Mouse (Mus musculus) testis, adult 2 months (tissue): Measurements from ENCODE around the gene Dicer1. TPM values are rescaled to one million over a fixed set of nuclear protein-coding genes. Genes with fewer than 3 reads are reported as not detected.

Experiments
- H3K27ac ChIP-seq: fragments of 200-500 bp; 2 replicates; pipeline ENCODE4 v1.5.1; 2012; ENCODE audit warnings: low read depth, low read length; ENCODE audit not compliant: control insufficient read depth, insufficient read depth
- H3K27me3 ChIP-seq: fragments of 200-500 bp; 2 replicates; pipeline ENCODE4 v1.6.1; 2012; ENCODE audit warnings: mild to moderate bottlenecking, low read length, moderate library complexity; ENCODE audit not compliant: control insufficient read depth, insufficient read depth
- H3K36me3 ChIP-seq: fragments of 200-500 bp; 2 replicates; pipeline ENCODE4 v1.6.1; 2012; ENCODE audit warnings: mild to moderate bottlenecking, low read length; ENCODE audit not compliant: control insufficient read depth, insufficient read depth
- H3K4me1 ChIP-seq: fragments of 200-500 bp; 2 replicates; pipeline ENCODE4 v1.6.1; 2012; ENCODE audit warnings: low read length; ENCODE audit not compliant: control insufficient read depth, insufficient read depth
- H3K4me3 ChIP-seq: fragments of 200-500 bp; 2 replicates; pipeline ENCODE4 v1.5.1; 2012; ENCODE audit warnings: low read depth, mild to moderate bottlenecking, low read length, moderate library complexity, mixed read lengths; ENCODE audit not compliant: control insufficient read depth
- CTCF ChIP-seq: fragments of 200-500 bp; IDR thresholded peaks from 2 replicates; pipeline ENCODE4 v1.5.1; 2012; ENCODE audit warnings: low read depth, mild to moderate bottlenecking, inconsistent platforms, low read length, moderate library complexity; ENCODE audit not compliant: control insufficient read depth, insufficient read depth, insufficient replicate concordance
- POLR2A ChIP-seq: fragments of 200-500 bp; IDR thresholded peaks from 2 replicates; pipeline ENCODE4 v1.6.1; 2012; ENCODE audit warnings: low read depth, mild to moderate bottlenecking, inconsistent platforms, low read length, moderate library complexity; ENCODE audit not compliant: control insufficient read depth
- polyA plus RNA-seq: library from polyadenylated mRNA; depleted of rRNA; stranded (reverse); fragments of >200 nt; gene quantifications from 2 replicates; pipeline ENCODE4 v1.2.3, GENCODE M21; 2012

The Dicer1 gene
- polyA plus RNA-seq, 1 experiment = 4.9 TPM

DNA sequence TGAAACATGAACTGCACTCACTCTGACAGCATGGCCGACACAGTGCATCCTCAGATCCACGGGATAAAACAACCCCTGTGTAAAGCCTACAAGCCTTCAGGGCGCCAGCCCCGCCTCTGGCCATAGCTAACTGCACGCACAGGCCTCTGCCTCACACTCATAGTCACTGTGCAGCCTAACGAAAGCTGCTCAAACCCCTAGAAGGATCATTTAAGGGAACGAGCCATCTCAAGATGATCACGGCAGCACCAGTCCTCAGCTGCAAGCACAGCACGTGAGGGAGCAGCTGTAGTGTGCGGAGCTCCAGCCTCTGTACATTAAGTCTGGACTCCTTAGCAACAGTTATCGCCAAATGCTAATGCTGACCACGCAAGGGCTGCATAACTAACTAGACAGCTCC lies 58.9 kb downstream of the Dicer1 start:
- no peak overlapping the region for H3K4me3 ChIP-seq
- no peaks in the 10 kb centered on the region for H3K4me1 ChIP-seq
- TF ChIP-seq CTCF (no peak), POLR2A (no peak)
- peaks cover 1% of the 10 kb centered on the region; the same call in 1 of the 2 replicates for H3K36me3 ChIP-seq
- H3K27me3 ChIP-seq = no peaks in the 10 kb centered on the region
- H3K27ac ChIP-seq = no peak overlapping the region

DNA sequence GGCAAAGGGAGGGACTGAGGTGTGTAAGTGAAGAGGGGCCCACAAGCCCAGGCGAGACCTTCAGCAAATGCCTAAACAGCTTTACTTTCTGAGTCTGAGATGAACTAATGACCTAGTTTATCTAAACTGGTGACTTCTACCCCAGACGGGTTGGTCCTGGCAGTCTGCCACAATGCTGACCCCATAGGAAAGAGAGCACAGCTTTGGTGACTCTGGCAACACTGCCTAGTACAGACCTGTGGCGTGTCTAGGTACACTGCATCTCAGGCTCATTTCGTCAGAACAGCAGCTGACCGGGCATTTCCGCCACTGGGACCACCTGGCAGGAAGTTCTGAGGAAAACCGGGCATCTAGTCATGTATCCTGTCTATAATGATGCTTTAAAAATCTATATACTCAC lies 61.3 kb downstream of the Dicer1 start:
- TF ChIP-seq POLR2A = no peak
- H3K4me3 ChIP-seq = no peak overlapping the region
- H3K27me3 ChIP-seq = no peaks in the 10 kb centered on the region
- H3K27ac ChIP-seq = no peak overlapping the region
- H3K36me3 ChIP-seq = peaks cover 1% of the 10 kb centered on the region; the same call in 1 of the 2 replicates
- no peaks in the 10 kb centered on the region for H3K4me1 ChIP-seq

DNA sequence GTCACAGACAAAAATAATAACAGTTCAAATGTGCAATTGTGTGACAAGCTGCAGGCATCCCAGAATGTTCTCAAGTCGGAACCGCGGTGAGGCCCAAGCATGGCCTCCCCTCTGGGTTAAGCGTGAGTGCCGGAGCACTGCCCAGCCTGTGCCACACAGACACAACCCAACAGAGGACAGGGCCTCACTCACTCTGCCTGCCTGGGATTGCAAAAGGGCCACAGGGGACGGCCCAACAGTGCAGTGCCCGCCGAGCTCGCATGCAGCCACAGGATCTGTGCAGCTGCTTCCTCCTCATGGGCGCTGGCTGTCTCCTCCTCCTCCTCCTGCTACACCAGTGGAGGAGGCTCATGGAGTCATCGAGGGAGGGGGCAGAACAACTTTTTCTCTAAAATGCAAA lies 62.9 kb downstream of the Dicer1 start:
- Histone ChIP-seq H3K4me1 (no peaks in the 10 kb centered on the region), H3K4me3 (no peak overlapping the region), H3K36me3 (no peaks in the 10 kb centered on the region), H3K27ac (no peak overlapping the region), H3K27me3 (no peaks in the 10 kb centered on the region)
- TF ChIP-seq POLR2A (no peak), CTCF (no peak)

DNA sequence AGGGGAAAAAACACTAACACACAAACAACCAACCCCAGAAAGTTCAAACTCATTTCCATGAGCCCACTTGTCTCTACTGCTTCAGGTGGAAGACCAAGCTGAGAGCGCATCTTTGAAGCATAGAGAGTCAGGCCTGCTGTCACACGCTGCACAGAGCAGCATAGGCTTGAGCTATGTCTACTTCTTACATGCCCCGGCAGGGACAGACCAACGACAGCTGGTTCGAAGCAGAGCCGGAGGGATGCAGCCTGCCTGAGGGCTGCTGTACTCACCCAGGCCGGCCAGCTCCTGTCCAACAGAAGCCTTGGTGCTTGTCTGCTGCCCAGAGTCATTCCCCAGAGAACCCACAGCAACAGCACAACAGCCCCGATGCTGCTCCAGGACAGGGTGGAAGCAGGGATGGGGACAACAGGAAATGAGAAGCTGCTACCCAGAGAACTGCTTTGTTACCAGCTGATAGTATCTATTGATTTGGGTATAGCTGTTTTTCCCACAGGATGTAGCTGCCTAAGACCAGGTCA lies 67.3 kb downstream of the Dicer1 start:
- no peak overlapping the region for H3K4me3 ChIP-seq
- no peaks in the 10 kb centered on the region for H3K4me1 ChIP-seq
- no peaks in the 10 kb centered on the region for H3K27me3 ChIP-seq
- H3K27ac ChIP-seq = no peak overlapping the region
- TF ChIP-seq POLR2A (no peak), CTCF (no peak)
- H3K36me3 ChIP-seq = no peaks in the 10 kb centered on the region

DNA sequence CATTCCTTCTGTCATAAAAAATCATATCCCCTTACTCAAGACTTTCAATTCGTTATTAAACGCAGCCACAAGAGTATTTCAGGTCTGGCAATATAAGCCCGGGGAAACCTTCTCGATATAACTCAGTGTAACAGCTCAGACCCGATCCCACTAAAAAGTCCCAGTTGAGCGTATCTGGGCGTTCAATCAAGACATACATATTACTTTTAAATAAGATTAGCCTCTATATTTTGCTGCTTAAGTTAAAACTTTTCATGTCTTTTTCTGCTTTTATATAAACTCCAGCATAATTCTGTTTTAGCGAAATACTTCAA lies 72.0 kb downstream of the Dicer1 start:
- Histone ChIP-seq H3K4me3 (no peak overlapping the region), H3K27me3 (no peaks in the 10 kb centered on the region), H3K36me3 (no peaks in the 10 kb centered on the region), H3K4me1 (no peaks in the 10 kb centered on the region; the same call in 1 of the 2 replicates), H3K27ac (no peak overlapping the region)
- TF ChIP-seq POLR2A (no peak), CTCF (no peak)

DNA sequence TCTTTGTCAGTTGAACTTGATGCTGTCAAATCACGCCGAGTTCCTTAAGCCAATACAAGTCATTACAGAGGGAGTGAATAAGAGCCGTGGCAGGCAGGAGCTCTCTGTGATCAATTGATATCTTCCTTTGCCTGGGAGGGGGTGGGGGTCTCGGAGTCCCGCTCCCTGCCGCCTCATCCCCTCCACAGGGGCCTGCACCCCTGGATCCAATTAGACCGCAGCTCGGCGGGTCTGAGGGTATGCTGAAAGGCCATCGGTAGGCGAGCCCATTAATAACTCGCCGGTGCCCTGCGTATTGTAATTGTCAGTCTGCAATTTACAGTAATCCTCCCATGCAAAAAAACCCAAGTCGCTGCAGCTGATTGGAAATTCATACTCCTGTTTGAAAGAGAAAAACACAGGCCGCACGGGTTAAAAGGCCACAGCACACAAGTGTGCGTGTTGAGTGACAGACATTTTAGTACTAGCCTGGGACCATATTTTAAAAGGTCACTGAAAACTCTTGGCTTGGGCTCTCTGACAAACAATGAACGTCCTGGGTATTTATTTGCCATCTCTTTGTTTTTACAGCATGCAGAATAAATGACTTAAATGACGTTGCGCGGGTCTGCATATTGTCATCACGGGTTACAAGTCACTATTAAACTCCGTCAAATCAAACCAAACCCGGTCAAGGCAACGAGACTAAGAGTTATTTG lies 72.5 kb downstream of the Dicer1 start:
- TF ChIP-seq POLR2A = no peak
- no peak for TF ChIP-seq CTCF
- H3K27ac ChIP-seq = no peak overlapping the region
- H3K4me3 ChIP-seq = no peak overlapping the region
- no peaks in the 10 kb centered on the region for H3K36me3 ChIP-seq
- no peaks in the 10 kb centered on the region for H3K27me3 ChIP-seq
- no peaks in the 10 kb centered on the region; the same call in 1 of the 2 replicates for H3K4me1 ChIP-seq

DNA sequence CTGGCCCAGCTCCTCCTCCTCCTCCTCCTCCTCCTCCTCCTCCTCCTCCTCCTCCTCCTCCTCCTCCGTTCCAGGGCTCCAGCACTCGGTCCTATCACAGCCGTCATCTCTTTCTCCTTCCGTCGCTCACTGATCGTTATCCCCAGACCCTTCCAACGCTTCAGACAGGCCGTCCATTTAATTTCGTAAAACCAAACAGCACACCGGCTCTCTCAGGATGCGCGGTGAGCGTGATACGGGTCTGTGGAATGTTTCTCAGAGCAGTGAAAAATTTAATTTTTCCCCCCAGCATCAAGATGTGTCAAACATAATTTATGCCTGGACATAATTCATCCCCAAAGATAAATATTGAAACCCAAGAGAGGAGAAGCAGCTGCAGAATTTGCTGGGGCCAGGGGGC lies 73.3 kb downstream of the Dicer1 start:
- H3K4me1 ChIP-seq = no peaks in the 10 kb centered on the region; the same call in 1 of the 2 replicates
- H3K27ac ChIP-seq = no peak overlapping the region
- H3K36me3 ChIP-seq = no peaks in the 10 kb centered on the region
- H3K27me3 ChIP-seq = no peaks in the 10 kb centered on the region
- TF ChIP-seq POLR2A (no peak), CTCF (no peak)
- H3K4me3 ChIP-seq = no peak overlapping the region

DNA sequence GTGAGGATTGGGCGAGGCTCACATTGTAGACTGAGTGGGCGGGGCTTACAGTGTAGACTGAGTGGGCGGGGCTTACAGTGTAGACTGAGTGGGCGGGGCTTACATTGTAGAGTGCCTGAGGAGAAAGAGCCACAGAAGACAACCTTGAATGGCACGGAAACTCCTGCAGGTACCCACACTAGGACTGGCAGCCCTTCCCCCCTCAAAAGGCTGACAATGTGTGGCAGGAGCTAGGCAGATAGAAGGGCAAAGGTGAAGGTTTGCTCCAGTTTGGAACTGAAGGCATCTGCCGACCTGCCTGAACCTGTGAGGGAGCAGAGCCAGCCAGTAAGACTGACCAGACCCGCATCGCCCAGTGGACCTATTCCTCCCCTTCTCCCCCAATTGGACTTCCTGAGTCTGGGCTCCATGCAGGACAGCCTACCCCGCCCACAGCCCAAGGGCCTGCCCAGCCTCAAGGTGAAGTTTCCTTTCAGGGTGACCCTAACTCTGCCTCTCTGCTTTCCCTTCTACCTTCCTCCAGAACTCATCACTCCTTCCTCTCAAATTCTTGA lies 74.3 kb downstream of the Dicer1 start:
- no peaks in the 10 kb centered on the region for H3K27me3 ChIP-seq
- H3K36me3 ChIP-seq = no peaks in the 10 kb centered on the region
- TF ChIP-seq CTCF (no peak), POLR2A (no peak)
- H3K27ac ChIP-seq = no peak overlapping the region
- H3K4me3 ChIP-seq = peak overlapping the region; percentile 42
- no peaks in the 10 kb centered on the region; the same call in 1 of the 2 replicates for H3K4me1 ChIP-seq
